Mouse (Mus musculus): ENCODE data around the gene Exoc8. TPM values are rescaled to one million over a fixed set of nuclear protein-coding genes. Genes with fewer than 3 reads are reported as not detected.

Exoc8 gene
- total RNA-seq, 1 experiment from 2014 or later, result 16.2 TPM

DNA sequence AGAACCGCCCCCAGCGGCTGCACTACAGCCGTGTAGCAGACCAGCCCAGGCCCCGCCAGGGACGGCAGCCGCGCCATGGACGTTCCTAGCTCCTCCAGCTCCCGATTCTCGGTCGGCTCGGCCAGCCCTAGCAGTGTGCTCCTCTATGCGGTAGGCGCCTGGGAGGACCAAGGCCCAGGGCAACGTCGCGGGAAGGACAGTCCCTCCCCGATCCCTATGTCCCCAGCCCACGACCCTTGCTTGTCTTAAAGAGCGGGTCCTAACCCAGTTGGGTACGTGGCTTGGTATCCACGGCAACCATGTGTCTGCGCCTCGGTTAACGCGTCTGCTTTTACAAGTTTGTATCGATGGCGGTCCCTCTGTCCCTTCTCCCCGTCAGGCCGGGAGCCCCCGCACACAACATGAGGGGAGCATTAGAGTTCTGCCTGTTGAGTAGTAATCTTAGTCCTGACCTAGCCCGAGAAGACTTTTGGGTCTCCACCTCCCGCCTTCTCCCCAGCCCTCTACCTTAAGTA, 34.3 kb downstream of the Exoc8 start:
- ATAC-seq (replicated peaks; ENCODE audit: low read depth, poor library complexity, severe bottlenecking), result peak; percentile 0; the same call in 1 of the 2 replicates

DNA sequence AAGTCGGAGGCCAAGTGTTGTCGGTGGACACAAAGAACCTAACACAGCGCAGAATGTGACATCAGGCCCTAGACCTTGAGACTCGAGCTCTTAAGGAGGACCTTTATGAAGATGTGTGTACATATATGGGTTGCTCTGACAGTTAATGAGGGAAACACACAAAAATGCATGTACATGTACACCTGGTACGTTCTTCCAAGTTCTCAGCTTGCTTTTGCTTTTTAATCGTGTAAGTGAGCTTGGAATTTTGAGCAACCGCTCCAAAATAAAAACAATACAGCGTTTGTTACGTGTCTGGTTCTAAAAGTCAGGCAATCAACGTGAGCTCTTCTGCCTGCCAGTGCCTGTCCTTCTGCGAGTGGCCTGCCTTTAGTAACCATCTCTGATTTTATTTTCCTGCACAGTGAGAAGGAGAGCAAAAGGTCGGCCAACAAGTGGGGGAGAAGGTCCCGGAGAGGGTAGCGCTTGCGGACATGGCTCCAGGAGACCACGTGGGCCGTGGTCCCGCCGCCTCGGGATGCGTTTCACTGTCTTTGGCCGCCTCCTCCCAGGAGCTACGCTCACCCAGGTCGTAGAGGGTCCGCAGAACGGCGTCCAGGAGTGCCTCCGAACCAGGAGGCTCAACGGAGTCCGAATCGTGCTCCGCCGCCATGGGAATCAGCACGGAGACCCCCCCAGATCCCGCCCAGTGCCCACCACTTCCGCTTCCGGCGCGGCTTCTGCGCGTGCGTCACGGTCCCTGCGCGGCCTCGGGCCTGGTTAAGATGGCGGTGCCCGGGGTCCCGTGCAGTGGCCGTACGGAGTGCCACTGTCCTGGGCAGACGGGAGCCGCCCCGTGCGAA, 35.0 kb downstream of the Exoc8 start, which contains the start of the genes Gnpat and 2810004N23Rik:
Gene Gnpat (plus strand): TSS at position 713 of the 842 bp plus-strand sequence.
Gene 2810004N23Rik (minus strand): TSS at position 800 of the 842 bp plus-strand sequence.
- peak; percentile 72 for ATAC-seq (replicated peaks; ENCODE audit: low read depth, poor library complexity, severe bottlenecking)

DNA sequence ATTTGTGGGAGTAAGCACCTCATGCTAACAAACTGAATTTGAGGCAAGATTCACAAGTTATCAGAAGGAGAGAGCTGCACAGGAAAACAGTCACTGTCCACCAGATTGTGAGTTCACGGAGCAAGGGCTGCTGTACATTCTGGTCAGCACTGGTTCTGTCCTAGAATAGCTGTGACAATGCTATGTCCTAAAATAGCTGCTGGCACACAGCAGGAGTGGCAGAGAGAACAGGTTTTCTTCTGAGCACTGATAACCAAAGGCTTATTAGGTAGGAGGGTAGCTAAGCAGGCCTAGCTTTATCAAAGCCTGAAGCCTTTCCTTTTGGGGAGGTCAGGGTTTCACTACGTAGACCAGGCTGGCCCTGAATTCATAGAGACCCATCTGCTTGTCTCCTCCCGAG, 37.3 kb downstream of the Exoc8 start:
- no peak for ATAC-seq (replicated peaks; ENCODE audit: low read depth, poor library complexity, severe bottlenecking)

DNA sequence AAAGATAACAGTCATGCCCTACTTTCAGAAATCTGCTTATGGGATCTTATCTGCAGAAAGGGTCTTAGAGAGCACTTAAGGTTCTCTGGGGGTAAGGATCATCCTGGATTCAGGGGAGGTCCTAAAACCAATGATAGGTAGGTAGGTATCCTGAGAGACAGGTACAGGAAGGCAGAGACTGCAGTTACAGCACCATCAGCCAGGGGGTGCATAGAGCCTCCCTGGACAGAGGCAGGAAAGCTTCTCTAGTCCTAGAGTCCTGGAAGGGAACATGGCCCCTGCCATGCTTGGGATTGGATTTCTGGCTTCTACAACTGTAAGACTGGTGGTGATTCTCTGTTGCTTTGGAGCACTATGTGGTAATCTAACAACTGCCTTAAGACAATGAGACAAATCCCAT, 38.0 kb downstream of the Exoc8 start:
- ATAC-seq (replicated peaks; ENCODE audit: low read depth, poor library complexity, severe bottlenecking), result peak; percentile 27; the same call in 1 of the 2 replicates

DNA sequence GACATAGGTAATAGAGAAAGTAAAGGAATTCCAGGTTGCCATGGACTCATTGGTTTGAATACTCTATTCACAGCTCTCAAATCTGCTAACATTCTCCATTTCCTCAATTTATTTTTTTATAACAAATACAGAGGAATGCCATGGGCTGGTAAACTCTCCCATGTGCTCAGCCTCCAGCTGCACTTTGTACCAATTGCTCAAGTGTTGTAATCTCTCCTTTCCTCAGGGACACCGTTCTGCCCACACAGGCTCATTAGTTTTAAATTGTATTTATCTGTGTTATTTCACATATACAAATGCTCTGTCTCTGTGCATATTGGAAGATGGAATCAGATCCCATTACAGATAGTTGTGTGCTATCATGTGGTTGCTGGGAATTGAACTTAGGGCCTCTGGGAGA, 44.0 kb downstream of the Exoc8 start:
- no peak for ATAC-seq (replicated peaks; ENCODE audit: low read depth, poor library complexity, severe bottlenecking)

DNA sequence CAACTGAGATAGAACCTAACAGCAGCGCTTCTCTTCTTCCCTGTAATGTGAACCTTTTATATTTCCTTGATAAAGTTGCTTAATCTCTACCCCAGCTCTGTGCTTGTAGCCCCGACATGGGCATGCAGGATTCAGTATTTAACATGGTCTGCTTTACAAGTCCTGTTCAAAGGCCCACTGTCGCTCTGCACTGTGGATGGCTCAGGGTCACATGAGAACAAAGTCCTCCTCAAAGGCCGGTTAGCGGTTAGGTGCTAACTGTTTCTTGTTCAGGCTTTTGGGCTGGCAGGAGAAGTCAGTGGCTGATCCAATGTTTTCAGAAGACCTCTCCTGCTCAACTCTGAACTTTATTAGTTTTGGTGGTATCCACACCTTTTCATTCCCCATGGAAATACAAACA, 51.9 kb downstream of the Exoc8 start:
- ATAC-seq (replicated peaks; ENCODE audit: low read depth, poor library complexity, severe bottlenecking), result no peak

DNA sequence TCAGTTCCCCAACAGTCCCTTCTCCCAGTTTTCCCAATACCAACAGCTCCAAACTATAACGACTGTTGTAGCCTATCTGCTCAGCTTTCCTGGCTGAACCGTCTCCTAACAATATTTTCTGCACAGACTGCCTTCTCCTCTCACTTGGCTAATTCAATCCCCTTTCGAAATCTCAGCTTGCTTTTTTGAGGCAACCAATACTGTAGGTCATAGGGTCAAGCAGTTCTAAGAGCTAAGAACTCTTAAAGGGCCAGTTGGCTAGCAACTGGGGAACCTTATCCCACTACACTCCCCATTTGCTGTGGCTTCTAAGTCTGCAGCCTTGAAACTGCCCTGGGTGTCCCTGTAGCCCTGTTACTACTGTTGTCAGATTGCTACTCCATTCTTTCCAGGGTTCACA, 52.4 kb downstream of the Exoc8 start:
- ATAC-seq (replicated peaks; ENCODE audit: low read depth, poor library complexity, severe bottlenecking), result no peak

Other genes with a start within 250 kb of the Exoc8 start
- 3.3 and 5.4 TPM in 2 replicates for gene 2310022B05Rik, start 234.3 kb downstream of the Exoc8 start, total RNA-seq (2017)
- 43.7 and 50.6 TPM in 2 replicates for gene Ttc13, start 175.7 kb downstream of the Exoc8 start, total RNA-seq (2017)
- gene Arv1, start 175.6 kb downstream of the Exoc8 start, total RNA-seq (2017), result 3.3 and 5.5 TPM in 2 replicates
- not detected in 2 replicates for gene Fam89a, start 145.9 kb downstream of the Exoc8 start, total RNA-seq (2017)
- not detected in 2 replicates for gene Trim67, start 104.6 kb downstream of the Exoc8 start, total RNA-seq (2017)
- 69.3 and 90.7 TPM in 2 replicates for gene Gnpat, start 34.7 kb downstream of the Exoc8 start, total RNA-seq (2017)
- 69.2 and 77.3 TPM in 2 replicates for gene 2810004N23Rik, start 34.6 kb downstream of the Exoc8 start, total RNA-seq (2017)
- 25.7 and 26.8 TPM in 2 replicates for gene Sprtn, start 181 bp upstream of the Exoc8 start, total RNA-seq (2017)
- 19.4 and 24.8 TPM in 2 replicates for gene Egln1, start 51.6 kb upstream of the Exoc8 start, total RNA-seq (2017)
- 60.4 and 82.8 TPM in 2 replicates for gene Tsnax, start 115.3 kb upstream of the Exoc8 start, total RNA-seq (2017)
- gene Disc1, start 156.5 kb upstream of the Exoc8 start, total RNA-seq (2017), result 1.1 and 2.3 TPM in 2 replicates